Mouse (Mus musculus): ENCODE measurements around the gene Tmem80. TPM values are rescaled to one million over a fixed set of nuclear protein-coding genes. Genes with fewer than 3 reads are reported as not detected.
A peak's percentile ranks its signal among the peaks of the same experiment; 100 is the strongest.

Gene Tmem80
- total and polyA plus RNA-seq, 3 experiments, result 9.0 to 22.5 (median 18.3) TPM

DNA sequence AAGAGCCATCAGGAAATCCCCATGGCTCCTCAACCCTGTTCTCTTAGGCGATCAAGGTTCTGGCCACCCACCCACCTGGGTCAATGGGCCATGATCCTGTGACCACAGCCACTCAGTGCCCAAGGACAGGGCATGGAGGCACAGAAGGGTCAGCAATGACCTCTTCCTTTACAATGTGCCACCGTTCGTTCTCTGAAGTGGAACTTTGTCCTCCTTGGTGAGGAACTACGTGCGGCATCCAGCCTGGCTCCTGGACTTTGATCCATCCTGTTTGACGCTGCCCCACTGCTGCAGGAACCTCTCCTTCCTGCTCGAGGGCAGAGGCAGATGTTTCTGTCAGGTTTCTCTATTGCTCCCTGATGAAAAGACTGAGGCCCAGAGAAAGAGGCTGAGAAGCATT, 16.2 kb downstream of the Tmem80 start:
- H3K27me3 ChIP-seq (ENCODE audit: insufficient read depth, low read length), result peaks cover 39% of the 10 kb centered on the region
- peaks cover 5% of the 10 kb centered on the region for H3K4me1 ChIP-seq (ENCODE audit: insufficient read depth, low read depth, low read length)
- H3K9me3 ChIP-seq (replicated peaks), result no peaks in the 10 kb centered on the region
- H3K4me3 ChIP-seq (ENCODE audit: low read depth, low read length), result no peak overlapping the region
- no peak for DNase-seq (ENCODE audit: low spot score)
- no peak for ATAC-seq (ENCODE audit: extremely low read depth, insufficient number of reproducible peaks, low FRiP score, poor library complexity, severe bottlenecking)
- H3K36me3 ChIP-seq (replicated peaks), result no peaks in the 10 kb centered on the region
- TF ChIP-seq CTCF (IDR thresholded peaks at IDR 0.05; ENCODE audit: low read depth, low read length) (no peak), POLR2AphosphoS5 (IDR thresholded peaks at IDR 0.05; ENCODE audit: insufficient replicate concordance, low read depth, low read length) (no peak), GATA1 (IDR thresholded peaks at IDR 0.05; ENCODE audit: borderline replicate concordance, low read length) (no peak), TAL1 (conservative IDR thresholded peaks at IDR 0.05; ENCODE audit: low read depth, low read length) (no peak), GATA2 (IDR thresholded peaks at IDR 0.05; ENCODE audit: borderline replicate concordance, low read depth, low read length) (no peak)

- ATAC-seq (ENCODE audit: extremely low read depth, insufficient number of reproducible peaks, low FRiP score, poor library complexity, severe bottlenecking) (no peak), DNase-seq (ENCODE audit: low spot score) (no peak)
- Histone ChIP-seq H3K4me3 (ENCODE audit: low read depth, low read length) (no peak overlapping the region), H3K36me3 (replicated peaks) (no peaks in the 10 kb centered on the region), H3K27me3 (ENCODE audit: insufficient read depth, low read length) (peaks cover 29% of the 10 kb centered on the region), H3K9me3 (replicated peaks) (no peaks in the 10 kb centered on the region), H3K4me1 (ENCODE audit: insufficient read depth, low read depth, low read length) (no peaks in the 10 kb centered on the region)
- no peak for TF ChIP-seq CTCF (IDR thresholded peaks at IDR 0.05; ENCODE audit: low read depth, low read length)
- no peak for TF ChIP-seq POLR2AphosphoS5 (IDR thresholded peaks at IDR 0.05; ENCODE audit: insufficient replicate concordance, low read depth, low read length)
- TF ChIP-seq TAL1 (conservative IDR thresholded peaks at IDR 0.05; ENCODE audit: low read depth, low read length), result no peak
- TF ChIP-seq GATA2 (IDR thresholded peaks at IDR 0.05; ENCODE audit: borderline replicate concordance, low read depth, low read length), result no peak
- TF ChIP-seq GATA1 (IDR thresholded peaks at IDR 0.05; ENCODE audit: borderline replicate concordance, low read length), result no peak
Measured at GRCm38 (mm10) chr7:141344787-141345186, 17.2 kb downstream of the Tmem80 start.

DNA sequence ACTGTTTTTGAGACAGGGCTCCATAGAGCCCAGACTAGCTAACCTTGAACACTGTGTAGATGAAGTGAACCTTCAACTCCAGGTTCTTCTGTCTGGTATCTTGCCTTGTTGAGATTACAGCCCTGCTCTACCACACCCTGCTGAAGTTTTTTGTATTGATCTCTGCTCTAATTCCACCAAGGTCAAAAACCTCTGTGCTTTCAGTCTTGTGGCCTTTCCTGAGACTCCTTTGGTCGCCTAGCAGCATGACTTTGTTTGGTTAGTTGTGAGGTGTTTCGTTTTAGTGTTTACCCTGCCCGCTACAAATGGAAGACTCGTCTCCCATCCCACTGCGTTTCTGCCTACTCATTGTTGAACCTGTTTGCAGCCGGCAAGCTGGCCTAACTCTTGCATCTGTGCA, 23.5 kb downstream of the Tmem80 start:
- Histone ChIP-seq H3K4me1 (ENCODE audit: insufficient read depth, low read depth, low read length) (peaks cover 7% of the 10 kb centered on the region), H3K27me3 (ENCODE audit: insufficient read depth, low read length) (peaks cover 28% of the 10 kb centered on the region), H3K36me3 (replicated peaks) (no peaks in the 10 kb centered on the region), H3K4me3 (ENCODE audit: low read depth, low read length) (no peak overlapping the region), H3K9me3 (replicated peaks) (no peaks in the 10 kb centered on the region)
- DNase-seq (ENCODE audit: low spot score), result no peak
- ATAC-seq (ENCODE audit: extremely low read depth, insufficient number of reproducible peaks, low FRiP score, poor library complexity, severe bottlenecking), result no peak
- TF ChIP-seq GATA2 (IDR thresholded peaks at IDR 0.05; ENCODE audit: borderline replicate concordance, low read depth, low read length), result no peak
- no peak for TF ChIP-seq POLR2AphosphoS5 (IDR thresholded peaks at IDR 0.05; ENCODE audit: insufficient replicate concordance, low read depth, low read length)
- TF ChIP-seq TAL1 (conservative IDR thresholded peaks at IDR 0.05; ENCODE audit: low read depth, low read length), result no peak
- no peak for TF ChIP-seq CTCF (IDR thresholded peaks at IDR 0.05; ENCODE audit: low read depth, low read length)
- TF ChIP-seq GATA1 (IDR thresholded peaks at IDR 0.05; ENCODE audit: borderline replicate concordance, low read length), result no peak

GRCm38 (mm10) chr7:141355051-141355450, 27.5 kb downstream of the Tmem80 start:
- Histone ChIP-seq H3K9me3 (replicated peaks) (no peaks in the 10 kb centered on the region), H3K27me3 (ENCODE audit: insufficient read depth, low read length) (peaks cover 52% of the 10 kb centered on the region), H3K4me3 (ENCODE audit: low read depth, low read length) (no peak overlapping the region), H3K36me3 (replicated peaks) (no peaks in the 10 kb centered on the region), H3K4me1 (ENCODE audit: insufficient read depth, low read depth, low read length) (peaks cover 22% of the 10 kb centered on the region)
- ATAC-seq (ENCODE audit: extremely low read depth, insufficient number of reproducible peaks, low FRiP score, poor library complexity, severe bottlenecking) (no peak), DNase-seq (ENCODE audit: low spot score) (no peak)
- TF ChIP-seq GATA1 (IDR thresholded peaks at IDR 0.05; ENCODE audit: borderline replicate concordance, low read length), result no peak
- no peak for TF ChIP-seq GATA2 (IDR thresholded peaks at IDR 0.05; ENCODE audit: borderline replicate concordance, low read depth, low read length)

- no peak overlapping the region for H3K4me3 ChIP-seq (ENCODE audit: low read depth, low read length)
- H3K36me3 ChIP-seq (replicated peaks), result no peaks in the 10 kb centered on the region
- H3K9me3 ChIP-seq (replicated peaks), result no peaks in the 10 kb centered on the region
- no peak for DNase-seq (ENCODE audit: low spot score)
- peaks cover 55% of the 10 kb centered on the region for H3K27me3 ChIP-seq (ENCODE audit: insufficient read depth, low read length)
- no peak for ATAC-seq (ENCODE audit: extremely low read depth, insufficient number of reproducible peaks, low FRiP score, poor library complexity, severe bottlenecking)
- TF ChIP-seq POLR2AphosphoS5 (IDR thresholded peaks at IDR 0.05; ENCODE audit: insufficient replicate concordance, low read depth, low read length), result no peak
- no peak for TF ChIP-seq GATA1 (IDR thresholded peaks at IDR 0.05; ENCODE audit: borderline replicate concordance, low read length)
- TF ChIP-seq TAL1 (conservative IDR thresholded peaks at IDR 0.05; ENCODE audit: low read depth, low read length), result no peak
- no peak for TF ChIP-seq CTCF (IDR thresholded peaks at IDR 0.05; ENCODE audit: low read depth, low read length)
- no peak for TF ChIP-seq GATA2 (IDR thresholded peaks at IDR 0.05; ENCODE audit: borderline replicate concordance, low read depth, low read length)
- H3K4me1 ChIP-seq (ENCODE audit: insufficient read depth, low read depth, low read length), result peaks cover 28% of the 10 kb centered on the region
Measured at GRCm38 (mm10) chr7:141355626-141356326, 28.2 kb downstream of the Tmem80 start.

DNA sequence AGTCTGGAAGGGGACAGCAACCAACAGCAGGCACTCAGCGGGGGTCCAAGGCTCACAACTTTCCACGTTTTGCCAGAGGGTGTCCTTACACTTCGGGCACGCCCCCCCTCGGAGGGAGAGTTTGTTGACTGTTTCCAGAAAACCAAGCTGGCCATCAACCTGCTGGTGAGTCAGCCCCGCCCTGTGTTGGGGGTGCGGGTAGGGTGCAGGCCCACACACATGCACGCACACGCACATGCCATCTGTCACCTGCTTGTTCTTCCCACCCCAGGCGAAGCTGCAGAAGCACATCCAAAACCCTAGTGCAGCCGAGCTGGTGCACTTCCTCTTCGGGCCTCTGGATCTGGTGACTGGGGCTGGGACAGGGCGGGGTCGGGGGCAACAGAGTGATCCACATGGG, 29.4 kb downstream of the Tmem80 start:
- Histone ChIP-seq H3K4me3 (ENCODE audit: low read depth, low read length) (peak overlapping the region; percentile 50; the same call in 1 of the 2 replicates), H3K27me3 (ENCODE audit: insufficient read depth, low read length) (peaks cover 62% of the 10 kb centered on the region), H3K4me1 (ENCODE audit: insufficient read depth, low read depth, low read length) (peaks cover 35% of the 10 kb centered on the region), H3K9me3 (replicated peaks) (no peaks in the 10 kb centered on the region), H3K36me3 (replicated peaks) (no peaks in the 10 kb centered on the region)
- no peak for DNase-seq (ENCODE audit: low spot score)
- no peak for ATAC-seq (ENCODE audit: extremely low read depth, insufficient number of reproducible peaks, low FRiP score, poor library complexity, severe bottlenecking)
- TF ChIP-seq POLR2AphosphoS5 (IDR thresholded peaks at IDR 0.05; ENCODE audit: insufficient replicate concordance, low read depth, low read length) (no peak), GATA2 (IDR thresholded peaks at IDR 0.05; ENCODE audit: borderline replicate concordance, low read depth, low read length) (no peak)

Data from G1E (cell line).